Mouse (Mus musculus) right cerebral cortex, adult 2 months (tissue): ENCODE results near the gene Ttc26.
"Not testable (repeated sequence)": the region's sequence is repeated elsewhere in the genome, so short reads cannot be mapped to it uniquely, and the experiment has no call there.

ENCODE experiments used
- DNase-seq, 2 experiments: peaks; one replicate each; pipeline ENCODE4 v3.0.0; 2021 to 2022; ENCODE audit warnings: low spot score in 2 of 2

Ttc26 gene

GRCm38 (mm10) chr6:38356661-38357433 is 24.4 kb upstream of the Ttc26 start:
- DNase-seq = not testable (repeated sequence)

GRCm38 (mm10) chr6:38357603-38358252 is 23.5 kb upstream of the Ttc26 start:
- DNase-seq = no peak

GRCm38 (mm10) chr6:38358253-38359027 is 22.8 kb upstream of the Ttc26 start:
- DNase-seq = no peak

- DNase-seq = not testable (repeated sequence)
Measured at GRCm38 (mm10) chr6:38359044-38359735, 22.1 kb upstream of the Ttc26 start.

- DNase-seq = no peak
Measured at GRCm38 (mm10) chr6:38359736-38360499, 21.4 kb upstream of the Ttc26 start.

- no peak for DNase-seq
Measured at GRCm38 (mm10) chr6:38361065-38361464, 20.2 kb upstream of the Ttc26 start.

GRCm38 (mm10) chr6:38361937-38362336 is 19.3 kb upstream of the Ttc26 start:
- DNase-seq = no peak

- DNase-seq = no peak
Measured at GRCm38 (mm10) chr6:38363370-38363769, 17.9 kb upstream of the Ttc26 start.

- no peak for DNase-seq
Measured at GRCm38 (mm10) chr6:38364121-38364520, 17.1 kb upstream of the Ttc26 start.

- DNase-seq = no peak
Measured at GRCm38 (mm10) chr6:38369945-38370344, 11.3 kb upstream of the Ttc26 start.

- no peak for DNase-seq
Measured at GRCm38 (mm10) chr6:38374271-38374670, 7.0 kb upstream of the Ttc26 start.

- DNase-seq = no peak
Measured at GRCm38 (mm10) chr6:38380764-38381128, 523 bp upstream of the Ttc26 start.

GRCm38 (mm10) chr6:38389671-38390070 is 8.4 kb downstream of the Ttc26 start:
- peak; percentile 32 to 34 for DNase-seq

- DNase-seq = not testable (repeated sequence)
Measured at GRCm38 (mm10) chr6:38432457-38432856, 51.2 kb downstream of the Ttc26 start.

GRCm38 (mm10) chr6:38433261-38434033 is 52.2 kb downstream of the Ttc26 start, which contains the start of gene Ubn2:
Gene Ubn2, plus strand, starts transcription at chr6:38433950.
- DNase-seq = peak; percentile 98

GRCm38 (mm10) chr6:38434055-38435023 is 53.1 kb downstream of the Ttc26 start:
- DNase-seq = peak; percentile 37 to 59

GRCm38 (mm10) chr6:38443842-38444241 is 62.6 kb downstream of the Ttc26 start:
- no peak for DNase-seq

- DNase-seq = no peak
Measured at GRCm38 (mm10) chr6:38448295-38448694, 67.0 kb downstream of the Ttc26 start.

- no peak for DNase-seq
Measured at GRCm38 (mm10) chr6:38453049-38453448, 71.8 kb downstream of the Ttc26 start.
